Mouse (Mus musculus) kidney, adult 11 months (tissue): Measurements from ENCODE around the gene Ntf3.

Source experiments
- DNase-seq: peaks from one replicate; pipeline ENCODE4 v3.0.0; 2022

Gene Ntf3

GRCm38 (mm10) chr6:126102571-126102970 is 64.1 kb downstream of the Ntf3 start:
- no peak for DNase-seq

GRCm38 (mm10) chr6:126102007-126102406 is 64.7 kb downstream of the Ntf3 start:
- DNase-seq = no peak

- no peak for DNase-seq
These were observed 66.1 kb downstream of the Ntf3 start for GRCm38 (mm10) chr6:126100579-126100978.

- no peak for DNase-seq
These were observed 69.2 kb downstream of the Ntf3 start for GRCm38 (mm10) chr6:126097471-126097870.

GRCm38 (mm10) chr6:126096085-126096484 is 70.6 kb downstream of the Ntf3 start:
- DNase-seq = no peak

- no peak for DNase-seq
These were observed 71.7 kb downstream of the Ntf3 start for GRCm38 (mm10) chr6:126095041-126095440.

GRCm38 (mm10) chr6:126092026-126092425 is 74.7 kb downstream of the Ntf3 start:
- DNase-seq = no peak

GRCm38 (mm10) chr6:126090063-126090462 is 76.6 kb downstream of the Ntf3 start:
- no peak for DNase-seq

- DNase-seq = no peak
These were observed 78.0 kb downstream of the Ntf3 start for GRCm38 (mm10) chr6:126088489-126089265.

- DNase-seq = no peak
These were observed 80.3 kb downstream of the Ntf3 start for GRCm38 (mm10) chr6:126086321-126086950.

- no peak for DNase-seq
These were observed 86.2 kb downstream of the Ntf3 start for GRCm38 (mm10) chr6:126080531-126080930.

- no peak for DNase-seq
These were observed 109.0 kb downstream of the Ntf3 start for GRCm38 (mm10) chr6:126057706-126058105.

GRCm38 (mm10) chr6:126053136-126053535 is 113.6 kb downstream of the Ntf3 start:
- DNase-seq = no peak
